Mouse (Mus musculus): ENCODE data around the gene Gabarap. TPM values are rescaled to one million over a fixed set of nuclear protein-coding genes. Genes with fewer than 3 reads are reported as not detected.
A peak's percentile ranks its signal among the peaks of the same experiment; 100 is the strongest.

Gabarap gene
- polyA plus RNA-seq, 1 experiment from 2014 or later = 527 TPM

- H3K9me3 ChIP-seq = no peaks in the 10 kb centered on the region
- no peak for ATAC-seq (ENCODE audit: low FRiP score)
- H3K27ac ChIP-seq = peak overlapping the region; percentile 96
- peak overlapping the region; percentile 67 for H3K4me2 ChIP-seq
- peaks cover 39% of the 10 kb centered on the region for H3K36me3 ChIP-seq (replicated peaks)
- 94% methylated on average over 28 of the region's 28 CpGs for WGBS
- no peaks in the 10 kb centered on the region for H3K27me3 ChIP-seq
- 0 out of 2 replicates have a peak overlapping the region, but pooled peaks have one; percentile 57 for H3K9ac ChIP-seq
- peak overlapping the region; percentile 36; the same call in 1 of the 2 replicates for H3K4me3 ChIP-seq (replicated peaks)
- H3K4me1 ChIP-seq = peaks cover 49% of the 10 kb centered on the region
Observed at GRCm38 (mm10) chr11:70030651-70031320, 39.8 kb downstream of the Gabarap start.

GRCm38 (mm10) chr11:70031321-70031670, 40.4 kb downstream of the Gabarap start:
- H3K9ac ChIP-seq = no peak overlapping the region
- WGBS = 96% methylated on average over 11 of the region's 11 CpGs
- H3K27me3 ChIP-seq = no peaks in the 10 kb centered on the region
- H3K4me2 ChIP-seq = 0 out of 2 replicates have a peak overlapping the region, but pooled peaks have one; percentile 67
- H3K9me3 ChIP-seq = no peaks in the 10 kb centered on the region
- H3K4me1 ChIP-seq = peaks cover 44% of the 10 kb centered on the region
- ATAC-seq (ENCODE audit: low FRiP score) = no peak
- H3K4me3 ChIP-seq (replicated peaks) = no peak overlapping the region
- no peak overlapping the region for H3K27ac ChIP-seq
- H3K36me3 ChIP-seq (replicated peaks) = peaks cover 39% of the 10 kb centered on the region

GRCm38 (mm10) chr11:70038174-70038573, 47.2 kb downstream of the Gabarap start:
- no peak for ATAC-seq (ENCODE audit: low FRiP score)
- no peaks in the 10 kb centered on the region for H3K27me3 ChIP-seq

GRCm38 (mm10) chr11:70039631-70040030, 48.7 kb downstream of the Gabarap start:
- no peak overlapping the region for H3K9ac ChIP-seq
- no peak overlapping the region for H3K4me3 ChIP-seq (replicated peaks)
- H3K27me3 ChIP-seq = no peaks in the 10 kb centered on the region
- H3K4me1 ChIP-seq = peaks cover 4% of the 10 kb centered on the region; the same call in 1 of the 2 replicates
- ATAC-seq (ENCODE audit: low FRiP score) = no peak
- H3K4me2 ChIP-seq = no peak overlapping the region
- no peaks in the 10 kb centered on the region for H3K9me3 ChIP-seq
- peaks cover 76% of the 10 kb centered on the region for H3K36me3 ChIP-seq (replicated peaks)
- H3K27ac ChIP-seq = no peak overlapping the region
- 90% methylated on average over 10 of the region's 10 CpGs for WGBS

More at GRCm38 (mm10) chr11:70038174-70038573, 47.2 kb downstream of the Gabarap start:
- Histone ChIP-seq H3K9ac (no peak overlapping the region), H3K27ac (no peak overlapping the region), H3K4me1 (0 out of 2 replicates have a peak, but pooled peaks cover 3% of the 10 kb centered on the region), H3K9me3 (no peaks in the 10 kb centered on the region), H3K4me3 (replicated peaks) (no peak overlapping the region), H3K4me2 (no peak overlapping the region), H3K36me3 (replicated peaks) (peaks cover 73% of the 10 kb centered on the region)
- WGBS = 88% methylated on average over 7 of the region's 7 CpGs

GRCm38 (mm10) chr11:70040184-70040583, 49.2 kb downstream of the Gabarap start:
- Histone ChIP-seq H3K4me2 (no peak overlapping the region), H3K9ac (no peak overlapping the region), H3K27me3 (no peaks in the 10 kb centered on the region), H3K36me3 (replicated peaks) (peaks cover 77% of the 10 kb centered on the region), H3K9me3 (no peaks in the 10 kb centered on the region), H3K4me3 (replicated peaks) (no peak overlapping the region), H3K27ac (no peak overlapping the region), H3K4me1 (peaks cover 5% of the 10 kb centered on the region; the same call in 1 of the 2 replicates)
- WGBS = 92% methylated on average over 7 of the region's 7 CpGs
- no peak for ATAC-seq (ENCODE audit: low FRiP score)

GRCm38 (mm10) chr11:70042309-70043085, 51.6 kb downstream of the Gabarap start:
- Histone ChIP-seq H3K27ac (no peak overlapping the region), H3K36me3 (replicated peaks) (peaks cover 77% of the 10 kb centered on the region), H3K4me1 (peaks cover 5% of the 10 kb centered on the region; the same call in 1 of the 2 replicates), H3K9ac (no peak overlapping the region), H3K4me3 (replicated peaks) (no peak overlapping the region), H3K9me3 (no peaks in the 10 kb centered on the region), H3K4me2 (no peak overlapping the region), H3K27me3 (no peaks in the 10 kb centered on the region)
- ATAC-seq (ENCODE audit: low FRiP score) = no peak
- WGBS = 89% methylated on average over 23 of the region's 23 CpGs

GRCm38 (mm10) chr11:70043665-70044064, 52.7 kb downstream of the Gabarap start:
- Histone ChIP-seq H3K4me1 (peaks cover 5% of the 10 kb centered on the region; the same call in 1 of the 2 replicates), H3K36me3 (replicated peaks) (peaks cover 67% of the 10 kb centered on the region), H3K27me3 (no peaks in the 10 kb centered on the region), H3K4me2 (no peak overlapping the region), H3K4me3 (replicated peaks) (no peak overlapping the region), H3K9ac (0 out of 2 replicates have a peak overlapping the region, but pooled peaks have one; percentile 17), H3K9me3 (no peaks in the 10 kb centered on the region), H3K27ac (peak overlapping the region; percentile 36; the same call in 1 of the 2 replicates)
- no peak for ATAC-seq (ENCODE audit: low FRiP score)
- whole genome bisulfite sequencing = 92% methylated on average over 7 of the region's 7 CpGs

MicroRNAs encoded within 50 kb of the gene (microRNA counts, 519-probe panel; counts per million panel counts)
- not detected for microRNA mmu-miR-324-3p
- 3,781 counts per million, percentile 40 among the panel's probes with 10 or more counts for microRNA mmu-miR-324-5p

Small RNA genes lying within 50 kb of the gene (microRNA-seq; reads per million reads assigned to microRNA genes)
- not detected for gene Gm44349
- 4,920 reads per million, percentile 89 among the genes with 10 or more reads in this experiment for gene Mir324

Other genes starting within 250 kb of the Gabarap start
- 31.3 and 35.4 TPM in 2 replicates for gene Polr2a, start 232.5 kb upstream of the Gabarap start, polyA plus RNA-seq (2016; fragmentation: Nextera tagmentation; extraction: Ambion mirVana)
- 0.13 and 0.33 TPM in 2 replicates for gene Slc35g3, start 229.2 kb upstream of the Gabarap start, polyA plus RNA-seq (2016; fragmentation: Nextera tagmentation; extraction: Ambion mirVana)
- gene Zbtb4, start 225.2 kb upstream of the Gabarap start, polyA plus RNA-seq (2016; fragmentation: Nextera tagmentation; extraction: Ambion mirVana) = 1.3 and 1.5 TPM in 2 replicates
- 1.2 and 1.8 TPM in 2 replicates for gene Chrnb1, start 195.2 kb upstream of the Gabarap start, polyA plus RNA-seq (2016; fragmentation: Nextera tagmentation; extraction: Ambion mirVana)
- 2.6 and 3.2 TPM in 2 replicates for gene Fgf11, start 189.3 kb upstream of the Gabarap start, polyA plus RNA-seq (2016; fragmentation: Nextera tagmentation; extraction: Ambion mirVana)
- gene Tmem102, start 185.5 kb upstream of the Gabarap start, polyA plus RNA-seq (2016; fragmentation: Nextera tagmentation; extraction: Ambion mirVana) = 0.76 and 1.3 TPM in 2 replicates
- gene Gm39566, start 175.8 kb upstream of the Gabarap start, polyA plus RNA-seq (2016; fragmentation: Nextera tagmentation; extraction: Ambion mirVana) = not detected in 2 replicates
- not detected in 2 replicates for gene Spem2, start 172.7 kb upstream of the Gabarap start, polyA plus RNA-seq (2016; fragmentation: Nextera tagmentation; extraction: Ambion mirVana)
- gene Spem1, start 169.0 kb upstream of the Gabarap start, polyA plus RNA-seq (2016; fragmentation: Nextera tagmentation; extraction: Ambion mirVana) = 0.24 and 0.26 TPM in 2 replicates
- 13.3 and 14.0 TPM in 2 replicates for gene Nlgn2, start 153.4 kb upstream of the Gabarap start, polyA plus RNA-seq (2016; fragmentation: Nextera tagmentation; extraction: Ambion mirVana)
- gene Tmem256, start 152.6 kb upstream of the Gabarap start, polyA plus RNA-seq (2016; fragmentation: Nextera tagmentation; extraction: Ambion mirVana) = 285 and 294 TPM in 2 replicates
- 55.1 and 56.3 TPM in 2 replicates for gene Plscr3, start 144.8 kb upstream of the Gabarap start, polyA plus RNA-seq (2016; fragmentation: Nextera tagmentation; extraction: Ambion mirVana)
- gene Tnk1, start 132.4 kb upstream of the Gabarap start, polyA plus RNA-seq (2016; fragmentation: Nextera tagmentation; extraction: Ambion mirVana) = 0.14 and 0.60 TPM in 2 replicates
- gene Tmem95, start 113.1 kb upstream of the Gabarap start, polyA plus RNA-seq (2016; fragmentation: Nextera tagmentation; extraction: Ambion mirVana) = not detected in 2 replicates
- gene Kctd11, start 109.7 kb upstream of the Gabarap start, polyA plus RNA-seq (2016; fragmentation: Nextera tagmentation; extraction: Ambion mirVana) = 1.7 and 2.5 TPM in 2 replicates
- gene Acap1, start 95.6 kb upstream of the Gabarap start, polyA plus RNA-seq (2016; fragmentation: Nextera tagmentation; extraction: Ambion mirVana) = 0.47 and 0.83 TPM in 2 replicates
- gene 2810408A11Rik, start 90.2 kb upstream of the Gabarap start, polyA plus RNA-seq (2016; fragmentation: Nextera tagmentation; extraction: Ambion mirVana) = 22.4 TPM in 2 replicates
- gene Neurl4, start 90.1 kb upstream of the Gabarap start, polyA plus RNA-seq (2016; fragmentation: Nextera tagmentation; extraction: Ambion mirVana) = 18.9 and 19.3 TPM in 2 replicates
- 95.8 and 99.1 TPM in 2 replicates for gene Gps2, start 77.3 kb upstream of the Gabarap start, polyA plus RNA-seq (2016; fragmentation: Nextera tagmentation; extraction: Ambion mirVana)
- 1,678 TPM in 2 replicates for gene Eif5a, start 69.2 kb upstream of the Gabarap start, polyA plus RNA-seq (2016; fragmentation: Nextera tagmentation; extraction: Ambion mirVana)
- 7.4 and 8.9 TPM in 2 replicates for gene Ybx2, start 55.3 kb upstream of the Gabarap start, polyA plus RNA-seq (2016; fragmentation: Nextera tagmentation; extraction: Ambion mirVana)
- 13.3 and 15.3 TPM in 2 replicates for gene Slc2a4, start 43.0 kb upstream of the Gabarap start, polyA plus RNA-seq (2016; fragmentation: Nextera tagmentation; extraction: Ambion mirVana)
- 5.7 and 7.0 TPM in 2 replicates for gene Cldn7, start 26.4 kb upstream of the Gabarap start, polyA plus RNA-seq (2016; fragmentation: Nextera tagmentation; extraction: Ambion mirVana)
- 19.9 and 20.7 TPM in 2 replicates for gene Ctdnep1, start 10.0 kb upstream of the Gabarap start, polyA plus RNA-seq (2016; fragmentation: Nextera tagmentation; extraction: Ambion mirVana)
- 129 and 141 TPM in 2 replicates for gene Elp5, start 8.6 kb upstream of the Gabarap start, polyA plus RNA-seq (2016; fragmentation: Nextera tagmentation; extraction: Ambion mirVana)
- 91.3 and 99.1 TPM in 2 replicates for gene Phf23, start 4.6 kb downstream of the Gabarap start, polyA plus RNA-seq (2016; fragmentation: Nextera tagmentation; extraction: Ambion mirVana)
- 45.2 and 46.6 TPM in 2 replicates for gene Dvl2, start 9.5 kb downstream of the Gabarap start, polyA plus RNA-seq (2016; fragmentation: Nextera tagmentation; extraction: Ambion mirVana)
- 43.5 and 48.4 TPM in 2 replicates for gene Acadvl, start 24.3 kb downstream of the Gabarap start, polyA plus RNA-seq (2016; fragmentation: Nextera tagmentation; extraction: Ambion mirVana)
- 20.3 and 24.9 TPM in 2 replicates for gene Dlg4, start 25.8 kb downstream of the Gabarap start, polyA plus RNA-seq (2016; fragmentation: Nextera tagmentation; extraction: Ambion mirVana)
- gene Asgr1, start 62.9 kb downstream of the Gabarap start, polyA plus RNA-seq (2016; fragmentation: Nextera tagmentation; extraction: Ambion mirVana) = 0.63 and 0.75 TPM in 2 replicates
- gene Asgr2, start 101.5 kb downstream of the Gabarap start, polyA plus RNA-seq (2016; fragmentation: Nextera tagmentation; extraction: Ambion mirVana) = not detected in 2 replicates
- not detected in 2 replicates for gene Mgl2, start 139.2 kb downstream of the Gabarap start, polyA plus RNA-seq (2016; fragmentation: Nextera tagmentation; extraction: Ambion mirVana)
- gene Clec10a, start 165.1 kb downstream of the Gabarap start, polyA plus RNA-seq (2016; fragmentation: Nextera tagmentation; extraction: Ambion mirVana) = 0.17 and 0.33 TPM in 2 replicates
- 1.5 and 2.5 TPM in 2 replicates for gene Slc16a11, start 221.6 kb downstream of the Gabarap start, polyA plus RNA-seq (2016; fragmentation: Nextera tagmentation; extraction: Ambion mirVana)
- 14.3 and 14.4 TPM in 2 replicates for gene Slc16a13, start 229.9 kb downstream of the Gabarap start, polyA plus RNA-seq (2016; fragmentation: Nextera tagmentation; extraction: Ambion mirVana)
- gene Bcl6b, start 238.7 kb downstream of the Gabarap start, polyA plus RNA-seq (2016; fragmentation: Nextera tagmentation; extraction: Ambion mirVana) = 5.7 and 5.9 TPM in 2 replicates
- gene 0610010K14Rik, start 246.8 kb downstream of the Gabarap start, polyA plus RNA-seq (2016; fragmentation: Nextera tagmentation; extraction: Ambion mirVana) = 203 and 215 TPM in 2 replicates
- gene Gm21988, start 248.7 kb downstream of the Gabarap start, polyA plus RNA-seq (2016; fragmentation: Nextera tagmentation; extraction: Ambion mirVana) = 9.4 and 11.2 TPM in 2 replicates
- 151 and 152 TPM in 2 replicates for gene Rnasek, start 248.7 kb downstream of the Gabarap start, polyA plus RNA-seq (2016; fragmentation: Nextera tagmentation; extraction: Ambion mirVana)